Mouse (Mus musculus): ENCODE measurements around the gene Spata16.

The Spata16 gene

DNA sequence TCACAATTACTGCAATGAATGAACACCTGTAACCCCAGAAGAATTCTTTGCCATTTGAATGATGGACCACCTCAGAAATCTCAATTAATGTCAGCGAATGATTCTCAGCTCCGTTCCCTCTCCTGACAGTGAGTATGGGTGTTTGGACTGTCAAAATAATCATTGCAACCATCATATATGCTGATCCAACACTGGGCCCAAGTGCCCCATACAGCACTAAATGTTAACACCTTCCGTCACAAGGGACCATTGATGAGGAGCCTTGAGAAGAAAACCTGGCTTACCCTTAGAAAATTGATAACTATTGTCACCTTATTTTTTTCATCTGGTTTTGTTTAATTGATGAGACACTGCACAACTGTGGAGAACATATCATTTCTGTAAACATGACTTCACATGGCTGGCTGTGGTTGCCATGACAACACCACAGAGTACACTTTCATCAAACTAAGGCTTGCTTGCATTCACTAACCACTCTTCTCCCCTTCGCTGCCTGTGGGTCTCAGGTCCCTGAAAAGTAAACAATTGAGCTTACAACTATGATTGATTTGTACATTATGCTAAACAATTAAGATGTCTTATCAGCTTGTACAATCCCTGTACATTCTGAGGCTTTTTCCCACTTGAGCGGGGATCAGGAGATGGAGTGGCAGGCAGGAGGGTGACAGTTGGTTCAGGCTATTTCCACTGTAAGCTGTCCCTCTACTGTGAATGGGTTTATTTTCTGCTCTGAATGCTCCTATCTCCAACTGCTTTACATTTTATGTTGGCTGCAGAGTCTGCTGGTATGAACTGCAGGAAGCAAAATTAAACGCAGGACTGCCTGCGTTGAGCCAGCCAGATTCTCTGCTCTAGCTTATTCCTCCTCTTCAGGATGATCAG is 189.8 kb downstream of the Spata16 start:
- DNase-seq (ENCODE audit: low read depth, low spot score), result peak; percentile 29

DNA sequence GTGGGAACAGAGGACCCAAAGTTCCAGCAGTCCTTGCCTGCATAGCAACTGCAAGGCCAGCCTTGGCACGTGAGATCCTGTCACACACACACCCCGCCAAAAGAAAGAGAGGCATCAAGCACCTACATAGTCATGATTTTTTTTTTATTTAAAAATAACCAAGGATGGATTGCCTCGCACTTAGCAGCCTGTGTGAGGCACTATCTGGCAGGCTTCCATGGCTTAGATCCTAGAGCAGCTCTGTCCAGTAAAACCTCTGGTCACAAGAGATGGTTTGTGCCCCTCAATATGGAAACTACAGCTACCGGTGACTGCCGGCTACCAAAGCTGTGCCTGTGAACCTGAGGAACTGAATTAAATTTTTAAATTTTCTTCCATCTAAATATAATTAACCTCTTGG is 195.5 kb downstream of the Spata16 start:
- DNase-seq (ENCODE audit: low read depth, low spot score), result no peak

DNA sequence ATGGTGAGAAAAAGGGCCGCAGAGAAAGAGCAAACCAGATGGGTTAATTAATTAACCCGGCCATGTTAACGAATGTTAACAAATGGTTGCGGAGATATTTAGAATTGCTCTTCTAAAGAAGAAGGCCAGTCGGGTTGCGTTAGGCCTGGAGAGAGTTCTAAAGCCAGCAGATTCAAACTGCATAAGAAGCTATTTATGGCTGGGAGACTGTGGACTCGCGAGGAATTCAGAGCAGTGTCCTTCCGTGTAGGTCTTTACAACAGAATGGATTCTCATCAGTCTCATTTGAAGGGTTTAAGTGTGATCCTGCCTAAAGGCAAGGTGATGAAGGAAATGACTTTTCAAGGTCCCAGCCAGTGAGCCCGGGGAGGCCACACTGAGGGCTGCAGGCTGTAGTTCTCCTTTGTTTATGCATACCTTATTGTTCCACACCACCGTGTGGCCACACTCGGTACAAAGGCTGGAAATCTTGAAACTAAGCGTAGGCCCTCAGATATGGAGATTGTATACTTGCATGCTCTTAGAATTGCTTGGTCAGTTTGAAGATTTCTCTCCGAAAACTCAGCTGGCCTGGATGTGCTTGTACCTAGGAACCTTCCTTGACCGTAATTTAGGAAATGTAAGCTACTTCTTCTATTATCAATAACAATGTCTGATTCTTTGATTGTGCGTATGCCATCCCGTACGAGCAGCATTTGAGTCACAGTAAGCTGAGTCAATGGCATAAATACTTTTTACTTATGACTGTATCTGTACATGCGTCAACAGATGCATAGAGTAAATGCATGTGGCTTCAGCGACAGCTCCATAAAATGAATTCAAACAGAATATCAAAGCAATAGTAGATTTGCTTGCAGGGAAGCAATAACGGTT is 197.0 kb downstream of the Spata16 start:
- DNase-seq (ENCODE audit: low read depth, low spot score), result peak; percentile 63

DNA sequence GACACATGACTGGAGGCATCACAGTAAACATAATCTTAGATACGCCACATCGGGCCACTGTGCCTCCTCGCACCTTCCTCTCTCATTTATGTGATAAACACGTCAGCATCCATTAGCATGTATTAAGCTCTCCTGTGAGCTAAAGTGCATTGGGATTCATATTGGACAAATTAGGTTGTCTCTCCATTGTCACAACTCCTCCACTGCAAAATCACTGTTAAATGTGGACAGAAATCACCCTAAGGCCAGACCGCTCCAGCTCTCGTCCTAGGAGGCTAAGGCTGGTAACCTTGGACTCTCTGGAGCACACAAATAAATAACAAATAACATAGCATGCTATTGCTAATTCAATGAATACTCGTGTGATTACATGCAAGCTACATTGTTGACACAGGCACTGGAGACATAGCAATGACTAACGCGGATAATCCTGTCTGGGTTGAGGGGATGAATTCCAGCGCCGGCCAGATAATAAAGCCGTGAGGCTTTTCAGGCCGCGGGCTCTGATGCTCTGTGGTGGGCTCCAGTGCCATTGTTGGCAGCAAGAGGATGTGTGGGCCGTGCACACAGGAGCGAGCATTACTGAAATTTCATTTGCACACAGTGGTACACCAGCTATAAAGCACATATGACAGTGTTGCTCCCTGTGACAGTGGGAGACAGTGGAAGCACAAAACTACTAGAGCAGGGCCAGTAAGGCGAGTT is 197.8 kb downstream of the Spata16 start:
- DNase-seq (ENCODE audit: low read depth, low spot score), result no peak

DNA sequence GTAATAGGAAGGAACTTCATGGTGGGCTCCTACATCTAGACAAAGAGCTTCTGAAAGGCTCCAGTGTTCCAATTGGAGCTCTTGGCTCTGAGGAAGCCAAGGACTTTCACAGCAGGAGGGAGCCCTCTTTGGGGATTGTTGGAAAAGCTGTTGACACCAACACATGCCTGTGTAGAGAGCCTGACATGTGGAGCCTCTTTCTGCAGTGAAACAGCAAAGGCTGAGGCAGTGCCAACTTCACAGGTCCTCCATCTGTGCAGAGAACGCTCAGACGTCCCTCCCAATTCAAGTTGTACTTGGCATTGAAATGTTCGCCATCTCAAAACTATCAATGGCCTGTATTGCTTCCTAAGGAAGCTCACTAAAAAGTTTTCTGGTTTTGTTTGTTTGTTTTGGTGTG is 207.6 kb downstream of the Spata16 start:
- DNase-seq (ENCODE audit: low read depth, low spot score), result no peak

DNA sequence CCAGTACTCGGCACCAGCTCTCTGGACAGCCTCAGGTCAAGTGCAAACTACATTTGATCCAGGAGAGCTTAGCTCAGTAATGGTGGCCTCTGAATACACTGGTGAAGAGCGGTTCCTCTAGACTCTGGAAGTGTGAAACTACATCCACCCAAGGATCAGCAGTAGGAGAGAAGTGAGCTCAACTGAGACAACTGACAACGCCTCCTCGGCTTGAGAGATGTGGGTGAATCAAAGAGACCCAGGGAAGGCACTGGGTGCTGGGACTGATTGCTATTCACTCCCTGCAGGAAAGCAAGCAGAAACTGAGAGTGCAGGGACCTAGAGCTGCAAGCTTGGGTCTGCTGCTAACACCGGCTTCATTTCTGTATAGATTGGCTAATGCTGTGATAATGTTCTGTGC is 210.5 kb downstream of the Spata16 start:
- DNase-seq (ENCODE audit: low read depth, low spot score), result no peak

DNA sequence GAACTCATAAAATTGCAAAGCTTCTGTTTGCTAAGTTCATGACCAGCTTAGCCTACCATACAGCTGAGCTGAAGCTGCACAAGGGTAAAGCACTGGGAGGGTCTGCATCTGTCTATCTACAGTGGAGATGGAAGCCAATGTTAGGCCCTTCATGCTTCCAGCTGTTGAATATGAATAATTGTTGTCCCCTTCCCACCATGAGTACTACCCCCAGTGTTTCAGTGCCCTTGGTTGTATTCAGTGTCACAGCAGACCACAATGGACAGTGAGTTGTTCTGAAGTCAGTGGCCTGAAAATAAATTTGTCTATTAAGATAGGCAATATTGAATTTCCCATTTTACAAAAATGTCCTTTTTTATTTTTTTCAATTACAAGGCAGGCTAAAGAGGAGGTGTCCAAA is 212.8 kb downstream of the Spata16 start:
- DNase-seq (ENCODE audit: low read depth, low spot score), result no peak

DNA sequence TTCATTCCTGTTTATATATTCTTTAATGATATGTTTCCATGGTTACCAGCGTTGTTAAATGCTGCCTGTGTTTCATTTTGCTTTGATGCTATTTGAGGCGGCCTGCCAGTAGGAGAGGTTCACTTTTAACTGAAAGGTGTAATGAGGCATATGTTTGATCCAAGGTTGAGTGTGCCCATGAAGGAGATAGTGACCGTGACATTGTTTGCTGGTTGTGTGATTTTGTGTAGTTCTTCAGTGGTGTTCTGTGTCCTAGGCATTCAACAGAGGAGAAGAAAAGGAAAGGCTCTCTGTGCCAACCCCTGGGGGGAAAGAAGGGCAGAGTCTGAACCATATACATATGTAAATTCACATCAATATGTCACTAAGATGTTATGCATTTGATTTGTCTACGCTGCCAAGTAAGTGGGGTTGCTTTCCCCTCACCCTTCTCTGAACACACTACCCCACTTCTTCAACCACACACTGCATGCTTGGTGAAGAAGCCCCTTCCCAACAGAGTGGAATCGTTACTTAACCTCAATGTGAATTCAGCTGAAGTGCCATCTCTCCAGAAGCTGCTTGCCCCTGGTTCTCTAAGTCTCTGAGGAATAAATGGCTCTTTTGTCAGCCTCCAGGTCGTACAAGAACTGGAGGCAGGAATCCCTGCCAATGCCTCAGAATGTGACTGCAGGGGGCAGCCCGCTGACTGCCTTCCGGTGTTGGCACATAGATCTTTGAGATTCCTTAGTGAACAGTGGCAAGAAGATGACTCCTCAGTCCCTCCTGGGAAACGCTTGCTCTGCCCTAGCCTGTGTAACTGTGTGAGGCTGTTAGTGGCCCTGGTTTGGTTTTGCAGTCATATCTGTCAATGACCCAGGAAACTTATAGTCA is 213.5 kb downstream of the Spata16 start:
- no peak for DNase-seq (ENCODE audit: low read depth, low spot score)

DNA sequence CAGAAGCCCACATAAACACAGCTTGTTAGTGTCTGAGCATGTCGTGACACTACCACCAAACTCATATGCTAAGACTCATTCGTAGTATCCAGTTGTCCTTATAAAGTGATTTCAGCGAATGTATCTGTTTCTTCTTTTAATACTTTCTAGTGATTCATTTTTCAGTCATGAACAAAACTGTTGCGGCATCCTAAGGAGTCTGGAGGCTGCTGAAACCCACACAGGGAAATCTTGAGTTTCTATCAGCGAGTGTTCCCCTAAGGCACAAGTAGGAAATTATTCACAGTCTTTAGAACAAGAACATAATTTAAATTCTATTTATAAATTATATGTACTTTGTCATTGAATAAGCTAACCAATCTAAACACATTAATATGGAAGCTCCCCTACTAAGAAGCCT is 216.1 kb downstream of the Spata16 start:
- DNase-seq (ENCODE audit: low read depth, low spot score), result no peak

DNA sequence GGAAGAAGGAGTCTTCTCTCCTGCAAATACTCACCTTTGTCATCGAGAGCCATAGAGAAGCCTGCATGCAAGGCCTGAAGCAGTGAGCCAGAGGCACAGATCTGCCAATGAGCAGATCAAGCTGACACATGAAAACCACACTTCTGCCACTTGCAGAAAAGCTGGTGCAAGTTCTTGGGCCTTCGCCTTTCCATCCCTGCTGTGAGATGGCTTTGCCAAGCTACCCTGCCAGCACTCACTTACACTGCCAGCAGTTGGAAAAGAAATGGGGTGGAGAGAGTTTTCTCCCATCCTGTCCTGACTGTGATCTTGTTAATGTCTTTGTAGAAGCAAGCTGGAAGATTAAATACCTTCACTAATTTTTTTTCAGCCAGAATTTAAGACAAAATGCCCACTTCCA is 237.3 kb downstream of the Spata16 start:
- DNase-seq (ENCODE audit: low read depth, low spot score), result no peak

DNA sequence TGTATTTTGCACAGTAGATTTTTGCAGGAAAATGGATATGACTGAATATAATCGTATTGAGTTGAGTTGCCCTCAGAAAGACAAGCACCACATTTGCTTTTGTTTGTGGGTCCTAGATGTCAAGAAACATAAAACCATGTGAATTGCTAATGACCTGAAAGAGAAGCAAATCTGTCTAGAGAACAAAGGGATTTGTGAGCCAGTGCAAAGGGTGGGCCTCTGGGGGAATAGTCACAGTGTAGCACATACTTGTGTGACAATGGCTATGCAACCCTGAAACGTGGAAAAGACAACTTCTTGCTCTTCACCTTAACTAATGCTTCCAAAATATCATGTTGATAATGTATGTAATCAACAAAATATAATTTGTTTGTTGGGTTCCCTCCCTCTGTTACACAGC is 239.9 kb downstream of the Spata16 start:
- no peak for DNase-seq (ENCODE audit: low read depth, low spot score)

DNA sequence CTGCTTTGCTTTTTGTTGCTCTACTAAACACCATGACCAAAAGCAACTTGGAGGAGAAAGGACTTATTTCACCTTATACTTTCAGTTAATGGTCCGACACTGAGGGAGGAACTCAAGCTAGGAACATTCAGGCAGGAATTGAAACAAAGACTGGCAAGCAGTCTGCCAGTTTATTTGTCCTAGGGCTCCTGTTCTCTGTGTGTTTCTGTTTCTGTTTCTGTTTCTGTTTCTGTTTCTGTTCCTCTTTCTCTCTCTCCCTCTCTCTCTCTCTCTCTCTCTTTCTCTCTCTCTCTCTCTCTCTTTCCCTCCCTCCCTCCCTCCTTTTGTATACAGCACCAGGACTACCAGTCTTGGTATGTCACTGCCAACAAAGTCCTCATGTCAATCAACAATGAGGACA is 279.2 kb downstream of the Spata16 start:
- no peak for DNase-seq (ENCODE audit: low read depth, low spot score)

DNA sequence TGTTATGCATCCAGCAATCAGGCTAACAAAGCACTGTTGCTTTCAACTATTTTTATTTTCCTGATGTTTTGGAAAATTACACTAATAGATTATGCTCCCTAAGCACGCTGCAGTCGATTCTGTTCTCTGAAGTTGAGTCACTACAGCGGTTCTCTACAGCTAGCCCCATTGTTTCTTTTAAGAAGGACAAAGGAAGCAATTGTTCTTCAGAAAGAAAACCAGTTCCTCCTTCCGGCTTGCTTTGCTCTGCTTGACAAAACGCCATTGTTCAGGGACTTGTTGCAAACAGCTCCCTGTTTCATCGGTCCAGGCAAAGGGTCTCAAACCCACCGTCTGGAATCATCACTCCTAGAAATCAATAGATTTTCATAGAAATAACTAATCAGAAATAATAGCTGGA is 283.6 kb downstream of the Spata16 start:
- DNase-seq (ENCODE audit: low read depth, low spot score), result peak; percentile 93

DNA sequence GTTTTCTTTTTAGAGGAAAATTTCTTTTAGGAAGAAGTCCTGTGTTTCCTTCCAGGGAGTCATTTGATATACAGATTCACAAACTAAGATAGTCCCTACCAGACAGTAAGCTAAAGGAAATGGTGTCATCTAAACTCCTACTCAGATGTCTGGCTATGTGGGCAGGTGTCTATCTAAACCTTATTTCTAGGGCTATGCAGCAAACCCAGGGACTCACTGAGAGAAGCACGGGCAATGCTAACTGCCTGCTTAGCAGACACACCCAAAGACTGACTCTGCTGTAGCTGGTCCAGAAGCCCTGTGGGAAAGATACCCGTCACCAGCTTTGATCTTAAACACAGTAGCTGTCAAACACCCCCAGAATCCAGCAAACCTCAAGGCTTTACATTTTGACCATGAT is 284.2 kb downstream of the Spata16 start:
- DNase-seq (ENCODE audit: low read depth, low spot score), result peak; percentile 36

DNA sequence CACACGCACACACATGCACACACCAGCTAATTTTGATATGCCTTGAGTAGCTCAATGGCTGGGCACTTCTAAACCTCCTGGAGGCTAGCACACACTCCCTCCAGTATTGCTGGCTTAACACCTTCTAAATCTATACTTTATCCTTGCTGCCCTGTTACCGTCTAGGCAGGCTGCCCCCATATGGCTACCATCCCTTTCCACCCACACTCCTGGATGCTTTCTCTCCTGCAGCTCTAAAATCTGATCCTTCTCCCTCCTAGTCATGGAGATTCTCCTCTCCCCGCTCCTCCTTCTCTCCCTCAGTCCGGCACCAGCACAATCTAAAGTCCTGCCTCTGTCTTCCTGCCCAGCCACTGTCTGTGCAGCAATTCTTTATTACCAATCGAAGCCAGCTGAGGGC is 286.0 kb downstream of the Spata16 start:
- DNase-seq (ENCODE audit: low read depth, low spot score), result no peak

DNA sequence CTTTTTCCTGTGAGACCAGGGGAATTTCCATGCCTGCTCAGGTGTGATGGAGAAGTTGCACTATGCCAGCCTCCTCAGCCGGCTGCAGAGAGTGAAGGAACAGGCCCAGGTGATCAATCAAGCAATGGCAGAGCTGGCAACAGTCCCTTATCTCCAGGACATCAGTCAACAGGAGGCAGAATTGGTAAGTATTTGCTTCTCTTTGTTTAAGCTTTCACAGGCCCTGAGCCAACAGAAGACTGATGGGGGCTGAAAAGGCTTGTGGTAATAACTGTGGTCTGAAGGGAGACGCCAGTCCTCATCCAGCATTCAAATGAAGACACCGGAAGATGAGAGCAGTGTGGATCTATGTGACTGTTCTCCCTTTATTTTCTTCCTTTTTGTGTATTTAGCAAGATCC is 286.8 kb downstream of the Spata16 start:
- no peak for DNase-seq (ENCODE audit: low read depth, low spot score)

DNA sequence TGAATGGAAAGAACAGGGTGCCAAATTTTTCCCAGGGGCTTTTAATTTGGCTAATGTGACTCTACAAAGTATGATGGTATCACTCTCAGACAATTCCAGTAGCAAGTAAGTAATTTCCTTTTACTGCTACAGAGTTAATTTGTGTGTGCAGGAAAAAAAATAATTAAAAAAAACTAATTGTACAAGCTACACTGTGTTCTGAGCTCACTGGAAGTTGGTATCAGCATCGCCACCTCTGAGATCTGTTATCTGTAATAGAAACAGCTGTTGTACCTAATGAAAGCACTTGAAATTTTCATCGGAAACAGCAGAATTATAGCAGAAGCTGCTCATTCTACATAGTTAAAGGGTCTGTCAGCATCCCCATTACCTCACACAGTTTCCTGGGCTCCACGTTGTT is 295.7 kb downstream of the Spata16 start:
- DNase-seq (ENCODE audit: low read depth, low spot score), result no peak

DNA sequence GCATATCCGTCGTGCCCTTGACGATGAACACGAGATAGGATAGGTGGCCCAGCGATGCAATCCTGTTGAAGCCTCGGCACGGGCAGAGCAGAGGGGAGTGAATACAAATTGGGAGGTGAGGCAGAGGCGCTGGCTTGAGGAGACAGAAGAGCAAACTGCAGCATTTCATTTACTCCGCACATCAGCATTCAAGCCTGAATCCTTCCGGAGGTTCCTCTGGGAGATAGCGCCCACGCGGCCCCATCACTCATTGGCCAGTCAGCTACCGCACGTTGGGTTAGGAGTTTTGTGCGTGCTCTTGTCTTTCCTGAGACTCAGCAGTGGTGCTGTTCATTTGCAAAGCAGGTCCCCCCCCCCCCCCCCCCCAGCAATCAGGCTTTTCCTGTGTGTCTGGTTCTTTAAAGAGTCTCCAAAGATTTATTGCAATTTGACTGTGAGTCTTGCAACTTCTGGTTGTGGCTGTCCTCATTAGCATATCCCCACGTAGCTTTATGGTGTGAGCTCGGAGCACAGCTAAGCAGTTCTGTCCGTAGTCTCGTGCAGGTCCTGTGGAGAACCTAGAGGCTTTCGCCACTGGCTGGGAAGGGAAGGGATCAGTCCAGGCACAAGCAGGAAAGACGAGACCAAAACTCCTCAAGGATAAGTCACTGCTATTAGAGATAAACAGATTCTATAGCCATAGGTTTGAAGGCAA is 299.6 kb downstream of the Spata16 start:
- peak; percentile 31 for DNase-seq (ENCODE audit: low read depth, low spot score)

DNA sequence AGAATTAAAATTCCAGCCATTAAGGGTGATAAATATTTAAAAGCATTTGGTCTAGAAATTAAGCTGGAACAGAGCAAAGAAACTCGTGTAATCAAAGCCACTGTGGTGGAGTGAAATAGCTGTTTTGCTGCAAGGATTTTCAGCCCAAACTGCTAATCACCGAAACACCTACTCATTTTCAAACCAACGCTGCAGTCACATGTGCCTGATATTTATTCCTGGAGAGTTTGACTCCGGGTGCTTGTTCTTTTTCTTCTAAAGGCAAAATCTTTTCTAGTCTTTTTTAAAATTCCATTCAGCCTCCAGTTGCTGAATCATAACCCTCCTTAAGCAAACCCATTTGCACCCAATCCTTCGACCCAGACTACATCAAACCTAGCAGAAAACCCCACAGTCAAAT is 329.4 kb downstream of the Spata16 start:
- no peak for DNase-seq (ENCODE audit: low read depth, low spot score)

DNA sequence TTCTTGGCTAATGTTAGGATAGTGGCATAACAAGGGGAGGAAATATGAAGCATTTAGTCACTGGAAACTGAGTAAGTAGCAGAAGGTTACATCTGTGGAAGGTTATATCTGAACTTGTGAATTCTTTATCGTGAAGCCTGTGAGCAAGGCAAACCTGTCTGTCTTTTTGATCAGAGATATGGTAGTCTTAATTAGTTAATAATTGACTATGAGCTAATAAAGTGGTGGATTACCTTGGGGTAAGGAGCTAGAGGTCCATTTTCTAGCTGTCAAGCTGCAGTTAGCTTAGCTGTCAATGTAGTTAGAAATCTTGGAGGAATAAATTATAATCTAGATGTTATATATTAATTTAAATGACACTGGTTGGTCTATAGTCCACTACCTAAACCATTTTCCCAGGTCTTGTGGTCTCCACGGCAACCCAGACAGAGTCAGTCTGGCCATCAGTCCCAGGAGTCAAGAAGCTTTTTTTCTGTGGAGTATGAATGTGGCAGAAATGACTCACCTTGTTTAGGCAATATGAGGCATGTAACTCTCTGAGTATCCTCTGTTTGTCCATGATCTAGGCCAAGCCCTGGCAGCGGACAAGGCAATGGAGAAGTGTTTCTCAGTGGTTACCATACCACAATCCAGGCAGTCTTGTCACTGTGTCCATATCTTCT is 331.6 kb downstream of the Spata16 start:
- DNase-seq (ENCODE audit: low read depth, low spot score), result no peak

All from R1 (cell line).